Comparison of ENCODE assay signal across 17 mouse cellular contexts in the genomic region with DNA sequence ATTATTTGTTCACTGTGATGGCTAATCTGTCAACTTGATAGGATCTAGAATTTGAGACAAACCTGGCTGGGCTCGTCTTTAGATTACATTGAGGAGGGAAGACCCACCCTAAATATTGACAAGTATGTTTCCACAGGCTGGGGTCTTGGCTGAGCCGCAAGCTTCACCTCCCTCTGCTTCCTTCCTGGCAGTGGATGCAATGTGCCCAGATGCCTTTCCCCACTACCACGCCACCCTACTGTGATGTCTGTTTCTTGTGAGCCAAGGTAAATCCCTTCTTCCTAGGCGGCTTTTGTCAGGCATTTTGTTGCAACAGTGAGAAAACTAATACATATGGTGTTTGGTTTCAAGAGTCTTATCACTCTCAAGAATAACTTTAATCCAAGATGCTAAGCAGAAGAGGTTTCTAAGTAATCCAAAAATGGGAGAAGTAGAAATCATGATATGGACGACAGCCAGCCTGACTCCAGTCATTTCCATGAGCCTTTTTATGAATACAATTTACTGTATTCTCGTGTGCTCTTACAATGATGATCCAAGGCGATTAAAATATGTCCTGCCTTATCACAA.
DNase-seq lines count a peak whose midpoint lies in the region; ATAC-seq and TF ChIP-seq lines count a peak whose summit lies in the region.
"Had no signal": no experiment of that assay in that cellular context is flagged by ENCODE, and none has a peak within 500 bp of the region (broad histone marks: within the 10 kb centered on the region; RNA-seq: fewer than 3 reads in every experiment).

No protein-coding gene starts in this region.

- DNase-seq in layer of hippocampus, adult 2 months (ENCODE audit: low spot score in 2 of 2), result no peak
- DNase-seq in layer of hippocampus, postnatal 14 days (ENCODE audit: low spot score in 2 of 2), result no peak
- peak; percentile 45 for DNase-seq in brain, adult 2 months (ENCODE audit: low read depth, low spot score)
- peak; percentile 54 for DNase-seq in brain, embryonic 14.5 days (ENCODE audit: low read depth)
- no peak for DNase-seq in adrenal gland, postnatal 25 days
- no peak for DNase-seq in urinary bladder, postnatal 25 days (ENCODE audit: low spot score)
- DNase-seq: adrenal gland, postnatal 36 days; heart, postnatal 14 days; thymus, adult 18-20 months had no signal

- H3K4me1 ChIP-seq in forebrain, embryonic 16.5 days (replicated peaks; ENCODE audit: control insufficient read depth, insufficient read depth, low read length), result peaks cover 21% of the 10 kb centered on the region
- H3K4me1 ChIP-seq in forebrain, embryonic 15.5 days, result peaks cover 35% of the 10 kb centered on the region

- 54% methylated on average over 7 of the region's 7 CpGs for WGBS in forebrain, embryonic 16.5 days
- WGBS in forebrain, embryonic 15.5 days, result 57% methylated on average over 7 of the region's 7 CpGs

- no peaks in the 10 kb centered on the region for H3K27me3 ChIP-seq in forebrain, embryonic 16.5 days (replicated peaks; ENCODE audit: control insufficient read depth, insufficient read depth, low read length)
- H3K27me3 ChIP-seq in forebrain, embryonic 15.5 days, result no peaks in the 10 kb centered on the region
- H3K27me3 ChIP-seq: intestine, embryonic 15.5 days; limb, embryonic 12.5 days; neural tube, embryonic 12.5 days had no signal

- H3K9ac ChIP-seq in forebrain, embryonic 16.5 days (replicated peaks; ENCODE audit: low read depth, low read length), result no peak overlapping the region
- no peak overlapping the region for H3K9ac ChIP-seq in forebrain, embryonic 15.5 days (replicated peaks)
- H3K9ac ChIP-seq: intestine, embryonic 15.5 days; limb, embryonic 12.5 days; liver, embryonic 14.5 days; neural tube, embryonic 12.5 days had no signal

- ATAC-seq in forebrain, embryonic 16.5 days, result peak; percentile 45; the same call in 1 of the 2 replicates
- no peak for ATAC-seq in forebrain, embryonic 15.5 days (replicated peaks)
- ATAC-seq: intestine, embryonic 15.5 days had no signal

- H3K4me2 ChIP-seq in forebrain, embryonic 16.5 days (ENCODE audit: low read length), result no peak overlapping the region
- no peak overlapping the region for H3K4me2 ChIP-seq in forebrain, embryonic 15.5 days (replicated peaks)
- H3K4me2 ChIP-seq: heart, embryonic 11.5 days; intestine, embryonic 15.5 days; limb, embryonic 12.5 days; neural tube, embryonic 12.5 days had no signal

- H3K9me3 ChIP-seq in forebrain, embryonic 16.5 days (ENCODE audit: control insufficient read depth, low read length), result no peaks in the 10 kb centered on the region
- H3K9me3 ChIP-seq in forebrain, embryonic 15.5 days, result no peaks in the 10 kb centered on the region
- H3K9me3 ChIP-seq: intestine, embryonic 15.5 days; limb, embryonic 12.5 days had no signal

- H3K36me3 ChIP-seq in forebrain, embryonic 16.5 days (ENCODE audit: control insufficient read depth, insufficient read depth), result no peaks in the 10 kb centered on the region
- no peaks in the 10 kb centered on the region for H3K36me3 ChIP-seq in forebrain, embryonic 15.5 days
- H3K36me3 ChIP-seq: intestine, embryonic 15.5 days; limb, embryonic 12.5 days; neural tube, embryonic 12.5 days had no signal

- H3K27ac ChIP-seq in forebrain, embryonic 16.5 days (ENCODE audit: low read length), result no peak overlapping the region
- H3K27ac ChIP-seq in forebrain, embryonic 15.5 days (replicated peaks), result no peak overlapping the region
- peak overlapping the region; percentile 89 for H3K27ac ChIP-seq in layer of hippocampus, adult 2 months
- H3K27ac ChIP-seq: intestine, embryonic 15.5 days; limb, embryonic 12.5 days; liver, embryonic 14.5 days; neural tube, embryonic 12.5 days had no signal

- TF ChIP-seq POLR2A in brain, embryonic 14.5 days (IDR thresholded peaks at IDR 0.05; ENCODE audit: borderline replicate concordance, extremely low read depth, insufficient read depth, insufficient read length, poor library complexity, severe bottlenecking), result no peak

- no peak overlapping the region for H3K4me3 ChIP-seq in forebrain, embryonic 16.5 days (replicated peaks; ENCODE audit: low read length)
- H3K4me3 ChIP-seq in forebrain, embryonic 15.5 days, result no peak overlapping the region
- peak overlapping the region; percentile 10; the same call in 1 of the 2 replicates for H3K4me3 ChIP-seq in layer of hippocampus, adult 2 months
- H3K4me3 ChIP-seq: intestine, embryonic 15.5 days; limb, embryonic 12.5 days; megakaryocyte, embryonic 14.5 days; neural tube, embryonic 12.5 days had no signal

- TF ChIP-seq CTCF in layer of hippocampus, adult 2 months (conservative IDR thresholded peaks at IDR 0.05), result no peak
- no peak for TF ChIP-seq CTCF in brain, embryonic 14.5 days (IDR thresholded peaks at IDR 0.05; ENCODE audit: borderline replicate concordance, extremely low read depth, insufficient read depth, insufficient read length)

Comparison
In these comparisons a context has a peak if more than half of its experiments do, and no peak if none do; other contexts are left out.
1. DNase-seq: peak in brain, adult 2 months (single experiment) and brain, embryonic 14.5 days (single experiment); none in layer of hippocampus, adult 2 months (0 of 2), layer of hippocampus, postnatal 14 days (0 of 2), adrenal gland, postnatal 25 days (single experiment) and urinary bladder, postnatal 25 days (single experiment).